Mouse (Mus musculus): ENCODE results near the gene Actr6. TPM values are rescaled to one million over a fixed set of nuclear protein-coding genes. Genes with fewer than 3 reads are reported as not detected.

Actr6 gene
- 16.8 and 21.7 TPM in 2 replicates for total RNA-seq (2017)

DNA sequence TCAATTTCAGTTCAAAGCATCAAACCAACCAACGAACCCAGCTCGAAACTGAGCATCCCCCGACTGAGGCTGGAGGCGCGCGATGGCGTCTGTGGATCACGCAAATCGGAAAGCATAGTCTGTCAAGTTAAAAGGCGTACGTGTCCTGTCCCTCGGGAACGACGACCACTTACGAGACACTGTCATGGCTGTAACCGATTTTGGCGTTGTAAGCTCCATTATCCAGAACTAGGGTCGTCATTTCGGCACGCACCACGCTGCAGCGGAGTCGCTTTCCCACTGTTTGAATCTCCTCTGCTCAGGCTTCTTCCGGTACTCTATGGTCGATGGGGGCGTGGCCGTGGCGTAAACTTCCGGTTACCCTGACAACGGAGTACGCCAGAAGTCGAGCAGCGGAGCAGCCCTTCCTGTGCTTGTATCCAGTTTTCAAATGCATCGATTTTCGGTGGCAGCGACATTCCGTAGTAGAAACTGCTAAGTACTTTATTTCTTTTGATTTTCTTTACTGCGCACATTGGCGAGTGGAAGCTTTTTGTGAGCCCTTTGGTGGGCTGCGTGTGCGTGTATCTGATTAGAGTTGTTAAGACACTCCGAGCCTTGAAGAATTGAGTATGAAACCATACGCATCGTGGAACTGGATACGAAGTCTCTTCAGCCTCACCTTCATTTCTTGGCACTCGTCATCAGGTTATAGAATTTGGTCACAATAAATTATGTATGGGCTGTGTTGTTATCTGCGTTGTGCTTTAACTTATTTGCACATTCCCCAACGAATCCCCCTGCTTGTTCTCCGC is at the start of gene Actr6:
Gene Actr6 (minus strand): TSS at position 295 of the 794 bp plus-strand sequence.
- ATAC-seq (replicated peaks; ENCODE audit: low read depth, poor library complexity, severe bottlenecking) = peak; percentile 99

DNA sequence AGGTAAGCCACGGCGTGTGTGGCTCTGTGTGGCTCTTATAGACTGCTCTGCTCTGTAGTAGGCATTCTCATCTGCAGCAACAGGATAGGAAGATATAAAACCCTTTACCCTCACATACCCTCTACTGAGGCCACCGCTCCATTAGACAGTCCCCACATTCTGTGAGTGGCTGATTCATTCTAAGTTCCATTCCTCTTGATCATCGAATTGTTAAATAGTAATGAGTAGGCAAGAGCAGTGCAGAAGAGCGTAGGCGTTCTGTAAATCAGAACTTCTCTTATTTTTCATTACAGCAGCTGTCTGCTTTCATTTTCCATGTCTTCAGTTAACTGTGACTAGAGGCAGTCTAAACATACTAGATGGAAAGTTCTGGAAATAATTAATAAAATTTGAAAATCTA is 43.9 kb upstream of the Actr6 start:
- no peak for ATAC-seq (replicated peaks; ENCODE audit: low read depth, poor library complexity, severe bottlenecking)

DNA sequence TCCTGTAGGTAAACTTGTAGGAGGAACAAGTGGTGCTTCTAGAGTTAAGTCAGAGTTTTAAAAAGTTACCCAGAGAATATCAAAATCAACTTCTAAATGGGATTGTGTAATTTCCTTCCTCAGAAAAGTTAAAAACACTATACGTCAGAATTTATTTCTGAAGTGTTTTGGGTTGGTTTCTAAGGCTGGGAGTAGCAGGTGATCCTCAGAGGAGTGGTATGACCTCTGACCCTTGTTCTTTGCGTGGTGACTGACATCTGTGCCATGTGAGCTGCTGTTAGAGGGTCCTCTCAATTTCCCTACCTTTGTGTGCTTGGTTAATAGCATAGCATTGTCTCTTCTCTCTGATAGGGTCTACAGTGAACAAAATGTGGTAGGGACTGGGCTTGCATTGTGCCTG is 39.8 kb upstream of the Actr6 start:
- 0 out of 2 replicates have a peak, but pooled peaks have one; percentile 16 for ATAC-seq (replicated peaks; ENCODE audit: low read depth, poor library complexity, severe bottlenecking)

DNA sequence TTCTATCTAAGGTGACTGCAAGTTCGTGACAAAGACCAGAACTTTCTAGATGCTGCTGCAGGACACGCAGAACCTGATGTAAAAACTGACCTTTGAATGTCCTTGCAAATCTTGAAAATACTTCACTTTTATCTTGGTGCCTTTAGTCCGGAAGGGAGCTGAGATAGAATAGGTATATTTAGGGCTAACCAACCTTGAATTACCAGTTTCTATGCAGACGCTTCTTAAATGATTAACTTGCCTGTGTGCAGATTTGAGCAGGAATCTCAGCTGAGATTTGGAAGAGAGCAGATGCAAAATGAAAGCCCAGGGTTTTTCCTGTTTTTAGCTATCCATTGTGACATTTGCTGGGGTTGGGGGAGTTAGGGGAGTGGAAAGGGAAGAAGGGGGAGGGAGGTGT is 37.0 kb upstream of the Actr6 start:
- ATAC-seq (replicated peaks; ENCODE audit: low read depth, poor library complexity, severe bottlenecking) = no peak

DNA sequence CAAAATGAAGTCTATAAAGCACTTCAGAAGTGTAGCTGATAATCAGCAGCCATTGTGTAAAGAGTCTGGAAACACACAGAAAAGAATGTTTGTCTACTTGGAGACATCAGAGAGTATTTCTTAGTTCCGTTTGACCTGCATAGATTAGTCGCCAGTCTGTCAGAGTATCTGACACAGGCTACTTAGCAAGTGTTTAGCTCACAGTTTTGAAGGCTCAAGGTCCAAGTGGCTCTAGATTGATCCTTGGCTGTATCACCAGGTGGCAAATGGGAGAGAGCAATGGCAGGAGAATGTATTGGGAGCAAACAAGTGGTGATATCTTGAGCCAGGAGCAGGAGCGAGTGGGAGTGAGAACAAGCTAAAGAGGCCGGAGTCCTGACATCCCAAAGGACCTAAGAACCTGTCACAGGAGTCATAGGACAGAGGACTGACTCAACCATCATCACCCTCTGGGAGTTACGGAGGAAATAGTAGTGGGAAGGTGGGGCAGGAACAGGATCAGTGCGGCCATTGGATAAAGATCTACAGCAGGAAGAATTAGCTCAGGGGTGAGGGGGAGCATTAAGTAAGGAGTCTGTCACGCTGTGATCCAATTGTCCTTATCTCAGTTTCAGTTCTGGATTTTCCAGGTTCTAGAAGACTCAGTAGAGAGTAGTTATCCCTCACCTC is 36.4 kb upstream of the Actr6 start:
- no peak for ATAC-seq (replicated peaks; ENCODE audit: low read depth, poor library complexity, severe bottlenecking)

DNA sequence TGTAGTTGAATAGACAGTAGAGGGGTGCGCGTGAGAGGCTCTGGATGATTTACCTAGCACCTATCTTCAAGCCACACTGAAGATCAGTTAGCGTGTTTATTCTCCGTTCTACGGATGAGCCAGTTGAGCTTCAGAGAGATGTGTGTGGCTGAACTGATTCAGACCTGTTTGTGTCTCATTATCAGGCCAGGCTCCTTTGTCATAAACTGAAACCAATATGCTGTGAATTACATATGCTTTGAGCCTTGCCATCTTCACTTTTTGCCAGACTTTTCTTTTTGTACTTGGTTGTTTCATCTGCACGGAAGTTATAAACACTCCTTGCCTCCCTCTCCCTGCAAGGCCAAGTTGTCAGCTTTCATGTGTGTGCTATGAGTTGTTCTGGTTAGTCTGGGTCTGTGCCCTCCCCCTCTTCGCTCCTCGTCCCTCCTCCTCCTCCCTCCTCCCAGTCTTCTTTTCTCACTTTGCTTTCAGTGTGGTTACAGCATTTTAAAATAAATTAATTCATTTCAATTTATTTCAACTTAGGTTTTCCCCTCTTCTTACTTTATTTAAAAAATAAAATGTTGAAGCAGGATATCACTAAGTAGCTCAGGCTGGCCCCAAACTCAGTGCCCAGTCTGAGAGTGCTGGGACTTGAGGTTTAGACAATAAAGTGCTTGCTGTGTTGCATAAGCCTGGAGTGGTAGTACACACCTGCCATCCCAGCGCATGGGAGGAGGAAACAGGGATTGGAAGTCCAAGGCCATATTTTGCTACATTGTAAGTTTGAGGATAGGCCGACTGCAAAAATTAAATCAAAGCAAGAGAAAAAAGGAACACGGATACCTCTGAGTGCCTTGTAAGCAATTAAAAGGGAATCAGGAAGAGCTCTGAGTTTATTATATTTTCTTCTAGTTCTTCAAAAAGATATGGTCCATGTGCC is 34.0 kb upstream of the Actr6 start:
- ATAC-seq (replicated peaks; ENCODE audit: low read depth, poor library complexity, severe bottlenecking) = no peak

DNA sequence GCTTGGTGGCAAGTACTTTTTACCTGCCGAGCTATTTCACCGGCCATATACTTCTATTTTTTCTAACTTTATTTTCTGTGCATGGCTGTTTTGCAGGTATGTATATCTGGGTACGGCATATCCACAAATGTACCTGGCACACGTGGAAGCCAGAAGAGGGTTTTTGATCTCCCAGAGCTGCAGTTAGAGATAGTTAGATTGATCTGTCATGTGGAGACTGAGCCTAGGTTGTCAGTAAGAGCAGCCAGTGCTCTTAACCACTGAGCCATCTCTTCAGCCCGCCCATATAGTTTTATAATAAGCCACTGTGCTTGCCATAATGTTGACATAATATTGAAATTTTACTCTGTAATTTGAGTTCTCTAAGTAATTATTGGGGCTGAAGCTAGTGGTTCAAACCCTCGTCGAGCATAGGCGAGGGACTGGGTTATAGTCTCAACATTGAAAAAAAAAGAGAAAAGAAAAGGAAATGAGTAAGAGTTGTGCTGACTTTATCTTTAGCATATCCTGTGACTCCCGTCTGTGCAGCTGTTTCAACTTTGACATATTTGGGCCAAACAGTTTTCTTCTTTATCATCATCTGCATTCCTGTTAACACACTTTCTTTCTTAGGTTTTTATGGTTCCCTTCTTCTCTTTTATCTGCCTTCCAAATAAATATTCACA is 32.5 kb upstream of the Actr6 start:
- peak; percentile 49; the same call in 1 of the 2 replicates for ATAC-seq (replicated peaks; ENCODE audit: low read depth, poor library complexity, severe bottlenecking)

DNA sequence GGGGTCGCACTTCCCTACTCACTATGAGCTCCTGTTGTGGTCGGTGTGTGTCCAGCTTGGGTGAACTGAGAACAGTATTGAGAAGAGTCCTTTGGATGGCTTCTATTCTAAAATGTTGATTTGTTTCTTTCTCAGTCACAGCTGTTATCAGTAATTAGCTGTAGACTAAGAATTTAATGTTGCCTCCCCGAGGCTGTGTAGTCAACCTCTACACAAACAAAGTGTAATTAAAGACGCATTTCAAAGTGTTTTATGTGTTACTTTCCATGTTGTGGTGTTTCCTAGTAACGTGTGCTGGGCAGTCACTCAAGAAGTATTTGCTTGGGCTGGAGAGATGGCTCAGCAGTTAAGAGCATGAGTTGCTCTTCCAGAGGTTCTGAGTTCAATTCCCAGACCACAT is 28.7 kb upstream of the Actr6 start:
- no peak for ATAC-seq (replicated peaks; ENCODE audit: low read depth, poor library complexity, severe bottlenecking)

DNA sequence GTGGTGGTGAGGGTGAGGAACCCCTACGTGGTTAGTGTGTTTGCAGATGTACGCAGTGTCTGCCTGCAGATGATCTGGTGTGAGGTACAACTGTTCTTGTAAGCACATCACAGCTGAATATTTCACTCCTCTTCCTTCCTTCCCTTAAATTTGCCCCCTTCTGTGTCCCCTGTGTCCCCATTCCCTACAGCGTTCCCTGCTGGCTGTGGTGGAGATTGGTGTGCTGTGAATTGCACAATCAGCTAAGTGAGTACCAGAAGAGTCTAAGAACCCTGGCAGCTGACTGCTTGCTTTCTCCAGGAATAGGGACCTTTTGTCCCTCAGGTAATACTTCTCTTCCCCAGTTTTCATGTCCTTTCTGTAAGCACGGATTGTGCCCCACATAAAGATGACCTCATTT is 23.1 kb upstream of the Actr6 start:
- ATAC-seq (replicated peaks; ENCODE audit: low read depth, poor library complexity, severe bottlenecking) = no peak

DNA sequence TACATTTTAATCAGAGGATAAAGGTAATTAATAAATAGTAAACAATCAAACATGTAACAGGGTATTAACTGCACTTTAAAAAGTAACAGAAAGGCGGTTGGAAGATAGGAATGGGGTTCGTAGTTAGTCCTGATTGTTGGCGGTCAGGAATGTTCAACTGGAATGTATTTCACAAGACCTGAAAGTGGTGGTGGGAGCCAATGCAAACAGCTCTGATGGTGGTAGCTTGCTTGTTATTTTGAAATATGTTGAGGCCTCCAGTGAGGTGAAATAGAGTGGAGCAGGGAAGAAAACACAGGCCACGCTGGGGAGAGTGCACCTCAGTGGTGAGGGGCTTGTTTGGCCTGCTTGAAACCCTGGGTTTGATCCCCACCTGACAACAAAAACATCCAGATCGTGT is 19.0 kb upstream of the Actr6 start:
- no peak for ATAC-seq (replicated peaks; ENCODE audit: low read depth, poor library complexity, severe bottlenecking)

DNA sequence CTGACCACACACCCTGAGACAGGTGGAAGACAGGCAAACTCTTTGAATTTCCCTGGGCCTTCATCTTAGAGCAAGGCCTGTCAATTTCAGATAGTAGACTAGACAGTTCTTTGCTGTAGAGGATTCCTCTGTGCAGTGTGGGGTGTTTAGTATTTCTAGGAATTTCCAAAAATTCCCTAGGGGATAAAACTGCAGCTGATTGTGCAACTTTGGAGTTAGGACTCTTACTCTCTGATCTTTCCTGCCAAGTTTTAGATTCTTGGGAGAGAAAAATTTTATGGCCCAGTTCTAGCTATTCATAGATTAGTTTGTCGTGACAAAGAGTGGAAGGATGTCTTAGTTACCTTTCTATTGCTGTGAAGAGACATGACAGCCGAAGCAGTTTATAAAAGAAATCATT is 16.5 kb upstream of the Actr6 start:
- no peak for ATAC-seq (replicated peaks; ENCODE audit: low read depth, poor library complexity, severe bottlenecking)

DNA sequence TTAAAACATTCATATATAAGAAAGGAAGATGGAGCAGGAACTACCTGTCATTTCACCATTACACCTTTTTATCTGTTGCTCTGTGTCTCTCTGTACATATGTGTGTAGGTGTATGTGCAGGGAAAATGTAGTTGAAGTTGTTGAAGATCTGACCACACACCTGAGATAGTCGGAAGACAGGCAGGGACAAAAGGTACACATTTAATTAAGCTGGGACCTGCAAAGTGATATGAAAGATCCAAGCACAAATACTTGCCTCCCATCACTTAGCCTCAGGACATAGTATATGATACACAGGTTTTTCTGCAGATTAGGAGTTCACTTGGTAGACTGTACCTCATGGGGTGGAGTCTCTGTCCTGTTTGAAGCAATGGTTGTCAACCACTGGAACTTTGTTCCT is 15.8 kb upstream of the Actr6 start:
- ATAC-seq (replicated peaks; ENCODE audit: low read depth, poor library complexity, severe bottlenecking) = no peak

DNA sequence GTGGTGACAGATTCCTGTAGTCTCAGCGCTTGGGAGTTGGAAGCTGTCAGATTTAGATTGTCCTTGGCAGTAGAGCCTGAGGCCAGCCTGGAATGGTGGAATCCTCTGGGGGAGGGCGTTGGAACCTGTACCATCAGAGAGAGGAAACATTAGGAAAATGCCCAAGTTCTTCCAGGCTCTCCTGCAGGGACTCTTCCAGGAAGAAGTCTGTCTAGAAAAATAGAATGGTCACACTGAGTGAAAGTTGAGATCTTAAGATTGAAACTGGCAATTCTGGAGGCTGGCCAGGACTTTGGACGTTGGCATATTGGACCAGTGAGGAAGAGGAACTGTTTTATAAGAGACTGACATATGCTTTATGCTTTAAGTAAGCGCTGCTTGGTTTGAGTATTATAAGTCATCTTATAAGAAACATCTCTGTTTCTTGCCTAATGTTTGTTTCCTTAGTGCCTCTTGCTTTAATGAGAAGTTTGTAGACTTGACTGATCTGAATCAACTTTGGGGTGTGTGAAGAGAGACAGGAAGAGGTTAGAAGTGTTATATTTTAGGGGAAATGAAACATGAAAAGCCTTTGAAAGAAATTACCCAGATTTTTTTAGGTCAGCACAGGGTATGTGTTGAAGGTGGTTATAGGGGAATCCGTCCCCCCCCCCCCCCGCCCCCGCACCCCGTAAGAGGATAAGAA is 15.3 kb upstream of the Actr6 start:
- ATAC-seq (replicated peaks; ENCODE audit: low read depth, poor library complexity, severe bottlenecking) = peak; percentile 10

DNA sequence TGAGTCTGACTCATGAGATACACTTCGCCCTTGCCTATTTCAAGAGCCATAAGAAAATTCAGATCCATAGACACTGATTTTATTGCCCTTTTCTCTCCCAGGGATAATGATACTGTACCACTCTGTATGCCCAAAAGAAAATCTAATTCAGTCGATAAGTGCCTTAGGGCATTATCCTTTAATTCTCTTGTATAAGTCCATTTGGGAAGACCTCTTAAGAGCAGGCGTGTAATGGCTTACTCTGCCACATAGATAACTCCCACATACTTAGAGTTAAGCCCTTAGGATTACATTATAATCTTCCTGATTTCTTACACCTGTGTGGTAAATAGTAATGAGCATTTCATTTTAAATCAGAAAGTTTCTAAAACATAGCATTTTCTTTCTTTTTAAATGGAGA is 14.5 kb upstream of the Actr6 start:
- no peak for ATAC-seq (replicated peaks; ENCODE audit: low read depth, poor library complexity, severe bottlenecking)

DNA sequence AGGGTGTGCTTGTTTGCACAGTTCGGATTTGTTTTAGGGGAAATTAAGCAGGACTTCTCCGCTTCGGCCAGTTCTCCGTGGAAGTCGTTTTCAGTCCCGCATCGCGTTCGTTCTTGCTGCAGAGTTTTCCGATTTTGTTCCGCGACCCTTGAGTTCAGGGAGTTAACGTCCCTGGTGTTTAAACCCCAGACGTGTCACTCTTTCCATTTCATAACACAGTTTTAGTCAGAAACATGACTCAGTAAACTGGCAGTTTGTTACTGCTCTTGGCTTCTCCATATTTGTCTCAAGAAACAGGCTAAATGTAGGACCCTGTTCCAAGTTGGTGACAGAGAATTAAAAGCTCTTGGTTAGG is 13.5 kb upstream of the Actr6 start:
- ATAC-seq (replicated peaks; ENCODE audit: low read depth, poor library complexity, severe bottlenecking) = peak; percentile 26

DNA sequence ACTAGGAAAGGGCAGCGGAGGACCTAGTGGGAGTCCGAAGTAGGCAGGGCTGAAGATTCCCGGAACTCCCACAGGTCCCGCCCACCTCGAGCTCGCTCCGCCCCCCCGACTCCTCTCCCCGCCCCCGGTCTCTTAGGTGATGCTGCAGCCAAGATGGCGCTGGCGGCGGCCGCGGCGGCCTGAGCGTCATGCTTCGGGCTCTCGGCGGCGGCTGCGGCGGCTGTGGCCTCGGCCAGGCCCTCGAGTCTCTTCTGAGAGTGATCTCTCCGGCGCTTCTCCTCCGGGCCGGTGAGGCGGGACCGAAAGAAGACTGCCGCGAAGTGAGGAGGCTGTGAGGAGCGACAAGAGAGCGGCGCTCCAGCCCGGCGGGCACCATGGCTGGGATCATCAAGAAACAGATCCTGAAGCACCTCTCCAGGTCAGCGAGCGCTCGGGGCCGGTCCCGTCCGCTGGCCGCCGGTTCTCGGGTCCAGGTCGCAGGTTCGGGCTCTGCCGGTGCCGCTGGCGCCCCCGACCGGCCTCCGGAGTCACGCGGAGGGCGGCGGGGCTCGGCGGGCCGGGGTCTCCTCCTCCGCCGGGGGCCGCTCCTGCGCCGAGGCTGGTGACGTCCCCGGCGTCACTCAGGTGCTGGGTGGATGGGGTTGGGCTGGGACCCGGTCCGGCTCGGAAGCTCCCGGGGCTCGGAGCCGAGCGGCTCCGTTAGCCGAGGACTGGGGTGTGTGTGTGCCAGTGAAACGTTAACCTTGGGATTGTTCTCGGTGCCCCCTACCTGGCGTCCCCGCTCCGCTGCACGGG is 13.0 kb upstream of the Actr6 start, which contains the start of gene Uhrf1bp1l:
Gene Uhrf1bp1l (plus strand): TSS at position 121 of the 795 bp plus-strand sequence.
- ATAC-seq (replicated peaks; ENCODE audit: low read depth, poor library complexity, severe bottlenecking) = peak; percentile 69

DNA sequence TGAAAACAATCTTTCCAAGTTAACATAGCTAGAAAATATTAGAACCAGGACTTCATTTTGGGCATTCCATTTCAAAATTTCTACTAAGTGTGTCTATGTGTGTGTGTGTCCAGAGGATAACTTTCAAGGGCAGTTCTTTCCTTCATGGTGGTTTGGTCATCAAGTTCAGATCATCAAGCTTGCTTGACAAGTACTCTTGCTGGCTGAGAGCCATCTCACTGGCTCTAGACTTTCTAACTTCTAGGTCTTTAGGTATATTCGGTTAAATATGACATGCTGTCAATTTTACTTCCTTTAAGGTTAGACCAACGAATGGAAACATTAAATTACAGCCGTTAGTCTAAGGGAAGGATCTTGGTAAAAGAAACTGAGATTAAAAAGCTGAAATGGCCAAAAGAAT is 12.2 kb upstream of the Actr6 start:
- no peak for ATAC-seq (replicated peaks; ENCODE audit: low read depth, poor library complexity, severe bottlenecking)

DNA sequence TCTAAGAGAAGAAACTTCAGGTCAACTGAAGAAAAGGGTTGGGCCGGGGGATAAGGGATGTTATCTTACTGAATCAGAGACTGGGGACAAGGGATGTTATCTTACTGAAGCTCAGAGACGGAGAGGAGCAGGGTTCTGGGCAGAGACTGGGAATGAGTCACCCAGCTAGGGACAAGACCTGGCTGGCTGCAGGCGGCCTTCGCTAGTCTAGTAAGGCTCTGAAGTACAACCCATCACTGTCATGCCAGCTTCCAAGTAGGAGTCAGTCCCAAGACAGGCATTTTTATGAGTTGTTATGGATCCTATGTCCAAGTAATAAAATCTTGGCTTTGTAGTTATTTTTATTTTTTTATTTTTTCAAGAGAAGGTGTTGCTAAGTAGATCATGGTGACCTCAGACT is 11.2 kb upstream of the Actr6 start:
- ATAC-seq (replicated peaks; ENCODE audit: low read depth, poor library complexity, severe bottlenecking) = no peak

DNA sequence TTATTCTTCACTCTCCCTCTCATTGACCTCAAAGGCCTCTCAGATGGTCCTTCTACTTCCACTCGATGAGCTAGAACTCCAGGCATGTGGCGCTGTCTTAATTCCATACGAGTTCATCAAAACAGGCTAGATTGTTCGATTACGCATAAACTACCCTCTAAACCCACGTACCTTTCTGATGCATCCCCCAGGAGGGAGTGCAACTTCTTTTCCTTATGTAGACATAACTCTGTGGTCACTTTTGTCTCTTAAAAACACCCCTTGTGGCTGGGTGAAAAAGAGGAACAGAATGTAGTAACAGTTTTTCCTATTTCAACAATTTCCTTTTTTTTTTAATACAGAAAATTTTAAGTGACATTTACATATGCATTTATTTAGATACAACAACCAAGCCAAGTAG is 8.9 kb upstream of the Actr6 start:
- peak; percentile 64 for ATAC-seq (replicated peaks; ENCODE audit: low read depth, poor library complexity, severe bottlenecking)

All from common myeloid progenitor, adult 5-6 weeks (primary cell).